Mouse (Mus musculus) E14TG2a.4 (cell line): ENCODE data around the gene Atf4.
A peak's percentile ranks its signal among the peaks of the same experiment; 100 is the strongest.

Experiments
- H3K27me3 ChIP-seq: 2 replicates; pipeline ENCODE4 v1.6.1; 2014; ENCODE audit warnings: low read length, control low read depth; ENCODE audit not compliant: insufficient read depth
- H3K36me3 ChIP-seq: 2 replicates; pipeline ENCODE4 v1.6.1; 2014; ENCODE audit warnings: low read length, control low read depth; ENCODE audit not compliant: insufficient read depth
- H3K4me1 ChIP-seq: replicated peaks from 2 replicates; pipeline ENCODE4 v1.6.1; 2014; ENCODE audit warnings: low read depth, low read length, control low read depth
- H3K4me3 ChIP-seq: replicated peaks from 2 replicates; pipeline ENCODE4 v1.5.1; 2014; ENCODE audit warnings: mild to moderate bottlenecking, low read length
- H3K9me3 ChIP-seq: 2 replicates; pipeline ENCODE4 v1.6.1; 2014; ENCODE audit warnings: low read length, control low read depth
- CTCF ChIP-seq: conservative IDR thresholded peaks from 2 replicates; pipeline ENCODE4 v1.5.1; 2014; ENCODE audit warnings: low read length
- NANOG ChIP-seq: IDR thresholded peaks from 2 replicates; pipeline ENCODE4 v1.6.1; 2014; ENCODE audit warnings: borderline replicate concordance, low read length, mixed read lengths
- POU5F1 ChIP-seq: IDR thresholded peaks from 2 replicates; pipeline ENCODE4 v1.6.1; 2014; ENCODE audit warnings: low read length, borderline replicate concordance

Gene Atf4

GRCm38 (mm10) chr15:80254847-80255645 is at the start of gene Atf4:
Atf4 (plus strand) TSS chr15:80255184.
- peaks cover 76% of the 10 kb centered on the region for H3K36me3 ChIP-seq
- no peaks in the 10 kb centered on the region for H3K9me3 ChIP-seq
- no peak for TF ChIP-seq NANOG
- TF ChIP-seq CTCF: no peak
- TF ChIP-seq POU5F1: no peak; the same call in 1 of the 2 replicates
- peaks cover 55% of the 10 kb centered on the region for H3K4me1 ChIP-seq
- no peaks in the 10 kb centered on the region for H3K27me3 ChIP-seq
- H3K4me3 ChIP-seq: peak within 1 kb of the TSS; percentile 93

DNA sequence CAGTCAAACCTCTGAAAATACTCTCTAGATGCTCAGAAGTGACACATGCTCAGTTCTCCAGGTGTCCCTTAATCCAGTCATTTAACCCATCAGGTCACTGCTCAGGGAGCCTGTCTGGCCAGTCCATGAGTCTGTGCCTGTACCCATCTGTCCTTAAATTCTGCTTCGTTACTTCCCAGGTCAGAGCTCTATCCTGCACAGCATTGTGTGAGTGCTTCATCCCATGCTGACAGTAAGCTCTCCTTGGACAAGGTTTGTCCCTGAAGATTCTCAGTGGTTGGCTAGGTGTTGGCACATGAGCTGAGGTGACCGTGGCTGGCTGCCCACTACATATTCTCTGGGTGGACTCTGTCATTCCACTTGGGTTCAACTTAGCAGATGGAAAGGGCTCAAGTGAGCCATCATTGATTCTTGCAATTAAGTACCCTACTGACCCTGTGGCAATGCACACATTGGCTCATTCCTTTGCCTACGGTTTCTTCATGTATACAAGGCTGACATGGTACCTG is 48.9 kb upstream of the Atf4 start:
- Histone ChIP-seq H3K36me3 (no peaks in the 10 kb centered on the region), H3K9me3 (no peaks in the 10 kb centered on the region), H3K4me1 (peaks cover 26% of the 10 kb centered on the region), H3K4me3 (no peak overlapping the region), H3K27me3 (peaks cover 6% of the 10 kb centered on the region)
- TF ChIP-seq NANOG (no peak), CTCF (no peak), POU5F1 (no peak)

DNA sequence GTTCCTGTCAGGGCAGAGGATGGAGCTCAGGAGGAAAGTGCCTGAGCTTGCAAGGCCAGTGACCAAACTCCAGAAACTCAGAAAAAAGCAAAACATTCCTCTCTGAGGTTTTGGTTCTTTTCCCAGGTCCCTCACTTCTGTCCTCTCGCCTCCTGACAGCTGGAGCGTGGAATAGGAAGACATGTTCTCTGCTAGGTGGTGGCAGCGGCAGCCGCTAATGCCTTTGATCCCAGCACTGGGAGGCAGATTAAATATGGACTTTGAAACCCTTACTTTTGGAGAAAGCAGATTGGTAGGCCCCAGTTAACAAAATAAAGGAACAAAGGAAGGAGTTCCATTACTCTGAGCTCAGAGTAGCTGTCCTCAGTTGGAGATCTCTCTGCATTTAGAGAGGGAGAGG is 46.5 kb upstream of the Atf4 start:
- peaks cover 29% of the 10 kb centered on the region for H3K27me3 ChIP-seq
- peaks cover 44% of the 10 kb centered on the region for H3K4me1 ChIP-seq
- TF ChIP-seq NANOG (no peak), CTCF (no peak), POU5F1 (no peak)
- H3K36me3 ChIP-seq: peaks cover 8% of the 10 kb centered on the region; the same call in 1 of the 2 replicates
- no peaks in the 10 kb centered on the region for H3K9me3 ChIP-seq
- no peak overlapping the region for H3K4me3 ChIP-seq

- no peak overlapping the region for H3K4me3 ChIP-seq
- H3K9me3 ChIP-seq: no peaks in the 10 kb centered on the region
- peaks cover 49% of the 10 kb centered on the region for H3K4me1 ChIP-seq
- TF ChIP-seq POU5F1 (no peak), CTCF (no peak), NANOG (no peak)
- H3K36me3 ChIP-seq: peaks cover 8% of the 10 kb centered on the region; the same call in 1 of the 2 replicates
- H3K27me3 ChIP-seq: peaks cover 30% of the 10 kb centered on the region
These were observed 41.3 kb upstream of the Atf4 start for GRCm38 (mm10) chr15:80213688-80214087.

- Histone ChIP-seq H3K36me3 (peaks cover 8% of the 10 kb centered on the region; the same call in 1 of the 2 replicates), H3K27me3 (peaks cover 27% of the 10 kb centered on the region), H3K9me3 (no peaks in the 10 kb centered on the region), H3K4me1 (peaks cover 67% of the 10 kb centered on the region), H3K4me3 (peak overlapping the region; percentile 60)
- no peak for TF ChIP-seq NANOG
- peak; percentile 30 for TF ChIP-seq CTCF
These were observed 39.1 kb upstream of the Atf4 start for GRCm38 (mm10) chr15:80215716-80216479.

DNA sequence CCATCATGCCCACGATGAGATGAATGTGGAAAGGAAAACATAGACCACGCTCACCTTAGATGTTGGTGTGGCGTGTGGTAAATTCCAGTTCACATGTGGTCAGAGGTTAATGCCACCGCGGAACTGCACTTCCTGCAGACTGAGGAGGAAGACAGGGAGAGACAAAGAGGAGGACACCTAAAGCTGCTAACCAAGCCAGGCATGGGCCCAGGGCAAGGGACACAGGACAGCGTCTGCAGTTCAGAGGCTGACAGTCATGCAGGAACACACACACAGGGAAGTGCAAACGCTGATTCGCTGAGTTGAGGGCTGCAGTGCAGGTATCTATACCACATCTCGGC is 38.5 kb upstream of the Atf4 start:
- peaks cover 8% of the 10 kb centered on the region; the same call in 1 of the 2 replicates for H3K36me3 ChIP-seq
- no peaks in the 10 kb centered on the region for H3K9me3 ChIP-seq
- peaks cover 67% of the 10 kb centered on the region for H3K4me1 ChIP-seq
- H3K4me3 ChIP-seq: no peak overlapping the region
- TF ChIP-seq NANOG (no peak), CTCF (no peak), POU5F1 (no peak)
- H3K27me3 ChIP-seq: peaks cover 21% of the 10 kb centered on the region

DNA sequence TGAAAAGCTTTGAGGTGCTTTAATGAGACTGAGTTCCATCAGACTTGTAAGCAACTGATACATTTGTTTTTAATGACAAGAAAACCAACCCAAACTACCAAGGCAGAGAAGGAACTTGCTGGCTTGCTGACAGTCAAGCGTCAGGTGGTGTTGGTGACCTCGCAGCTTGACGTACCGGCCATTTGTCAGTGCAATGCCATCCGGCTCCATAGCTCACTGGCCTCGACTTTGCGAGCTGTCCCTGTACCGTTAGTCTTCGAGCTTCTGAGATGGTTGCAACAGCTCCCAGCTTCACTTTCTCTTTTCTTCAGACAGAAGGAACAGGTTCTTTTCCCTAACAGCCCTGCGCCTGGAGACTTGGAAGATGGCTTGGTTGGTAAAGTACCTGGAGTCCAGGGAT is 37.5 kb upstream of the Atf4 start:
- peaks cover 11% of the 10 kb centered on the region for H3K27me3 ChIP-seq
- H3K36me3 ChIP-seq: peaks cover 7% of the 10 kb centered on the region; the same call in 1 of the 2 replicates
- no peak overlapping the region for H3K4me3 ChIP-seq
- TF ChIP-seq NANOG: no peak
- H3K4me1 ChIP-seq: peaks cover 60% of the 10 kb centered on the region
- H3K9me3 ChIP-seq: no peaks in the 10 kb centered on the region

DNA sequence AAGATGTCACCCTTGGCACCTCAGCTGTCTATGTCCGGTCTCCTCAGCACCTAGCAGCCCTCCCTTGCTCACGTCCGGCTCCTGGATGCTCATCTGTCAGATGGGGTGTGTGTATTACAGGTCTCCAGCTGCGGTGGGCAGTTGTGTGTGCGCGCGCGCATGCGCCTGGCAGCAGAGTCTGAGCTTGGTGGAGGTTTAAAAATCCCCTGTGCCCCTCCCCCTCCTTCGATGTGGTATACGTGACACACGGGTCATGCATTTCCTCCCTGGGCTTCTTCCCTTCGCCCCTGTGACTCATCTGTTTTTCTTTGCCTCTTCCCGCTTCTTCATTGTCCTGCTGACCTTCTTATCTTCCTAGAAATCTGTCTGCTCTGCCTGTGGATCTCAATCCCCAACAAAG is 35.8 kb upstream of the Atf4 start:
- Histone ChIP-seq H3K27me3 (no peaks in the 10 kb centered on the region), H3K9me3 (no peaks in the 10 kb centered on the region), H3K4me1 (peaks cover 56% of the 10 kb centered on the region), H3K36me3 (no peaks in the 10 kb centered on the region), H3K4me3 (peak overlapping the region; percentile 65)
- no peak for TF ChIP-seq POU5F1
- TF ChIP-seq CTCF: no peak
- TF ChIP-seq NANOG: no peak
